Mouse (Mus musculus) E14TG2a.4 (cell line): ENCODE data around the gene Rflna.
A peak's percentile ranks its signal among the peaks of the same experiment; 100 is the strongest.

Experiments
- CTCF ChIP-seq: conservative IDR thresholded peaks from 2 replicates; pipeline ENCODE4 v1.5.1; 2014; ENCODE audit warnings: low read length
- NANOG ChIP-seq: IDR thresholded peaks from 2 replicates; pipeline ENCODE4 v1.6.1; 2014; ENCODE audit warnings: borderline replicate concordance, low read length, mixed read lengths
- POU5F1 ChIP-seq: IDR thresholded peaks from 2 replicates; pipeline ENCODE4 v1.6.1; 2014; ENCODE audit warnings: low read length, borderline replicate concordance

DNA sequence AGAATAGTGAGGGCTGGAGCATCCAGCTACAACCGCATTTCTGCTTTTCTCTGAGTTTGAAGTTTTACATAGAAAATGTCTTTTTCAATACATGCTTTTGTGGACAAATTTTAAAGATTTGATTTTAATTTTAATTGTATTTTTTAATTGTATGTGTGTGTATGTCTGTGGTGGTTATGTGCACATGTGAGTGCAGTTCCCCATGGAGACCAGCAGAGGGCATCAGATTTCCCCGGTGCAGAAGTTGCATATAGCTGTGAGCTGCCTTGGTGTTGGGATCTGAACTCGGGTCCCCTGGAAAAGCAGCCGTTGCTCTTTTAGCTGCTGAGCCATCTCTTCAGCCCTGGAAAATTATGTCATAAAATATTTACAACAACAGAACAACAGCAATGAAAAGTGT lies 43.9 kb upstream of the Rflna start:
- TF ChIP-seq CTCF = peak; percentile 81
- no peak for TF ChIP-seq POU5F1
- TF ChIP-seq NANOG = no peak
